Mouse (Mus musculus) layer of hippocampus, adult 9-10 months (tissue): ENCODE data around the gene Wipi1.

Experiments
- DNase-seq: peaks from one replicate; pipeline ENCODE4 v3.0.0; 2022; ENCODE audit warnings: low spot score

The Wipi1 gene

DNA sequence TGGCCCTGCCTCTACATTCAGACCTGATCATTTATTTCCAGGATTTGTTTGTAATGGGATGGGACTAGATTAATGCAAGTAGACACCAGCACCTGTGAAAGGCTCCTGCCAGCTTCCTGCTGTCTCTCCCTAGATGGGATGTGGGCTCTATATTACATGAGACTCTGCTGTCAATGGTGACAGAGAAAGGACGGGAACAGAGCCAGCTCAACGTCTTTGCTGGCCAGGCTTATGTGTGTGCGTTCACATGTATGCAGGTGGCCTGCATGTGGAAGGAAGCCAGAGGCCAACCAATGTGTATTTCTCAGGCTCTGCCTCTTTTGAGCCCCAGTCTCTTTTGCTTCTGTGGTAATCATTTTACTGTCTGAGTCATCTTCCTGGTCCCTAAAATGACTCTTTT lies 33.2 kb downstream of the Wipi1 start:
- DNase-seq: no peak

DNA sequence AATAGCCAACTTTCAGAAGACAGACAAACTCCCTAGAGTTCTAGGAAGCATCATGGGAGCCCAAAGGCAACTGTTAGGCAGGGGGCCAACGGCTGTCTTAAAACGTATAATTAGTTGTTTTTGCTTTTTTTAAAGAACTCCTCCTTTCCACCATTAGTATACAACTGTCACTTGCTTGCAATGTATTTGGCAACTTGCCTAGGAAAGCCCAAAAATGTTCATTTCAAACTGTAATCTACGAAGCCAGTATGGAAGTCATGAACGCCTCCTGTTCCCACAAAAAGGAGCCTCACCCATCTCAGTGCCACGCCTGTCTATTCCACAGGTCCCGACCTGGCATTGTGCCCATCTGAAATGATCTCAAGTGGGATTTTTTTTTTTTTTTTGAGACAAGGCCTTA lies 35.9 kb downstream of the Wipi1 start:
- no peak for DNase-seq

DNA sequence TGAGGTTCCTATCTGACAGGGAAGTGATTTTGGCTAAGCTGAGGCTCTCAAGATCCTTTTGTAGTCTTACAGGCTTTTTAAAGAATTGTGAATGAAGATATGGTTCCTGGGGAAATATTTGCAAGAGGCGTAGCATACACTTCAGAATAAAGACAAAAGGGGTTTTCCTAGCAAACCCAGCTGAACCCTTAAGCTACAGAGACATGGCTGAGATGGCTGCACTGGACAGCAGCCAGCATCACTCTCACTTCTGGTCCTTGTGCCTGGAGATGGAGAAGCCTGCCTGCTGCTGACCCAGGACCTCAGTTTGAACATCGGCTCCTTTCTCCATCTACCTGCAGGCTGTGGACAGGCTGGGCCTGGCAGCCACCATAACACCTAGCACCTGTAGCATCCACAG lies 37.2 kb downstream of the Wipi1 start:
- no peak for DNase-seq

DNA sequence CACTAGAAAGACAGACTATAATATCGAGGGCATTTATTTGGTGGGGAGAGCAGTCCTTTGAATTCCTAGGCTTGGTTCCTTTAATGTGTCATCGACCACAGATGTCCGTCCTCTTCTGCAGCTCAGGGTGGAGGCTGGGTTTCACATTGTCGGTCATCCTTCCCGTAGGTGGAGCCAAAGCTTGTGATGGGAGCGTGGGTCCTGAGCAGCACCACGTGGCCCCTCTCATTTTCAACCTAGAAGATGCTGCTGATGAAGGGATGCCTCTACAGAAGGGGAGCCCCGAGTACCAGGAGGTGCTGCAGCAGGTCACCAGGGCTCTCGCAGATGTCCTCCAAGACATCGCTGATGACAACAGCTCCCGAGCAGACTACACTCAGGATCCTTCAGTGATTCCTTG lies 39.7 kb downstream of the Wipi1 start:
- no peak for DNase-seq

DNA sequence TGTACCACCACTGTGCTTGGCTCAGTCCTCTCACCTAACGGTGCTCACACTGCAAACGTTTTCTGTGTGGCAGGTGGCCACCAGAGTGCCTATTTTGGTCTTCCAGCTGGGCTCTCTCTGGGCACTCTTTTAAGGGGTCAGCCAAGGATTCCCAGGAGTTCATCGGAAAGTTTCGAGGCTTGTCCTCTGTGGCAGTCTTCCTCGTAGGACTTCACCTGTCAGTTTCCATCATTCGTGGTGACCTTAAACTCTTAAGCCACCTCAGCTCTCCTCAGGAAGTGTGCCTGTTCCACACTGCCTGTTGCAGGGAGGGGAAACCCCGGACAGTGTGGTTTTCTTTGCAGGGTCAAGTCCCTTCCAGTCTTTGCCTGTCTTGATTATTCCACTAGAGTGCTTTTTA lies 42.0 kb downstream of the Wipi1 start:
- no peak for DNase-seq

DNA sequence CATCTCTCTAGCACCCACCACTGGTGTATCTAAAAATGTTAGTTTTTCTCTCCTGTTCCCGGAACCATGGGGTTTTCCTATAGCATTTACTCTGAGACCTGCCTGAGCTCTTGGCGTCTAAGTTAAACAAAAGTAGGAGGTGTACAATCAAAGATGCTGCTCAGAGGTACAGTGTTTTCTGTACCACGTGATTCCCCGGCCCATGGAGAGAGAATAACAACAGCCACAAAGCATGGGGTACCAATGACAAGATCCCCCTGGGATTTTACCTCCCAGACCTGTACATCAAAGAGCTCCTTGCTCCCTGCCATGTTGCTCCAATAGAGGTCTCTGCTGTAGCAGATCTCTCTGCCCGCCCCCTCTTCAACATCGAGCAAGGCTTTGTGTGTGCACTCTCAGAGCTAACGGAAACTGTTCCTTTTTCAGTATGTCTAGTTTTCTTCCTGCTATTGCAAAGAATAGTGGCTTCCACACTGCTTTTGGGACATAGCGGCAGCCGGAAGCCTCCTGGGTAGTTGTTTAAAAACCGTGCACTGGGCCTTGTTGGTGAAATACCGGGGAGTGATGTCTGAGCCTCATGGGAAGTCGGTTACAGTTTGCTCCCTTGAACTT lies 42.7 kb downstream of the Wipi1 start:
- no peak for DNase-seq

GRCm38 (mm10) chr11:109564466-109565214 lies 47.1 kb downstream of the Wipi1 start:
- DNase-seq: no peak

DNA sequence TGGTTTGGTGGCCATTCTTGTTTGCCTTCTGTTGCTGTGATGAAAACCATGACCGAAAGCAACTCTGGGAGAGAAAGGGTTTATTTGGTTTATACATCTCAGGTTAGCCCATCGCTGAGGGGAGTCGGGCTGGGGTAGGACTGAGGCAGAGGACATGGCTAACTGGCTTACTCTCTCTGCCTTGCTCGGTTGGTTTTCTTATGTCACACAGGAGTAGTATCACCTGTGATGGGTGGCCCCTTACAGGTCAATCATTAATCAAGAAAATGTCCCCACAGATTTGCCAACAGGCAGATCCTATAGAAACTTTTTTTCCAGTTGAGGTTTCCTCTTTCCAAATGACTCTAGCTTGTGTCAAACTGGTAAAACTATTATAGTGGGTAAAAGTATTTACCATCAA lies 48.1 kb downstream of the Wipi1 start:
- no peak for DNase-seq

DNA sequence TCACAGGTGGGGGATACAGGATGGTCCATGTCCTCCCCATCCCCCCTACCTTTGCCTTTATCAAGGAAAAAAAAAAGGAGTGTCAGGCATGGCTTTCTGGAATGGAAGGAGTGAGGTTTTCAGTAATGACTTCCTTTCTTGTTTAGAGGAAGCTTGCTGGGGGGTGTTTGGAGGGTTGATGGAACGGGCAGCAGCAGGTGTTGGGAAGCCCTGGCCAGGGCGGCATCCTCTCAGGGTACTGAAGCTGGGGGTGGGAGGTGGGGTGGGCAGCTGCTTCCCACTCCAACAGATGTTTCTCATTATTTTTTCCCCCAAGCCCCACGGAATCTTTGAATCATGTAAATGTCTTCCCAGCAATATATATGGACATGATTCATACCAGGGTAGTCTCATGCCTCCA lies 50.3 kb downstream of the Wipi1 start:
- no peak for DNase-seq

- DNase-seq: peak; percentile 11
These were observed 50.9 kb downstream of the Wipi1 start for GRCm38 (mm10) chr11:109560793-109561257.

- DNase-seq: no peak
These were observed 52.5 kb downstream of the Wipi1 start for GRCm38 (mm10) chr11:109559241-109559640.

- DNase-seq: no peak
These were observed 54.3 kb downstream of the Wipi1 start for GRCm38 (mm10) chr11:109557419-109557818.

- DNase-seq: no peak
These were observed 55.6 kb downstream of the Wipi1 start for GRCm38 (mm10) chr11:109556130-109556529.

GRCm38 (mm10) chr11:109554443-109554842 lies 57.3 kb downstream of the Wipi1 start:
- DNase-seq: no peak

GRCm38 (mm10) chr11:109553921-109554320 lies 57.8 kb downstream of the Wipi1 start:
- DNase-seq: no peak

DNA sequence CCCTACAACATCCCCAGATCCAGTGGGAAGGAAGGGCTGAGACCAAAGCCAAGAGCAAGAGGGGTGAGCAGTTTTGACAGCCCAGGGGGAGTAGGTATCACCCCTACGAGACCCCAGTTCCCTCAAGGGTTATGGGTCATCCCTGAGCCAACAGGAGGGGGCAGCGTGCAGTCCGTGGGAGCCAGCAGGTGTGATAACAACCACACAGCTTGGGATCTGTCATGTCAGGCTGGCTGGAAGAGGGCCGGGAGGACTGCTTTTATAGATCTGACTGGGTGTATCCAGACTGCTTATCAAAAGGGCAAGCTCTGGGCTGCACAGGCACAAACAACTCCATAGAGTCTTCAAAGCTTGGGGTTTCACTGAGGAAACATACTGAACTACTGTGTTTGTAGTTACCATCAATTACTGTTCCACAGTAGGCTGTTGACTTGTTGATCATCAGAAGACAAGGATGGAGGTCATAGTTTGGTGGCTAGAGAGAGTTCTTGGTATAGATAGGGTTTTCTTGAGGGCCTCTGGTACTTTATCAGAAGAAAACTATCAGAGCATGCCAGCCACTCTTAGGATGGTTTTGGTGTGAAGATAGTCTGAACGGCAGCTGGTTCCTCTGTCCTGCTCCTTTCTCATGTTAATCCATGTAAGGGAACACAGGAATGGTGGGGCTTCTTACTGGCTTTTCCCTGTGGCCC lies 62.0 kb downstream of the Wipi1 start:
- no peak for DNase-seq

GRCm38 (mm10) chr11:109547652-109548051 lies 64.1 kb downstream of the Wipi1 start:
- DNase-seq: no peak

- DNase-seq: no peak
These were observed 65.3 kb downstream of the Wipi1 start for GRCm38 (mm10) chr11:109546305-109547001.

DNA sequence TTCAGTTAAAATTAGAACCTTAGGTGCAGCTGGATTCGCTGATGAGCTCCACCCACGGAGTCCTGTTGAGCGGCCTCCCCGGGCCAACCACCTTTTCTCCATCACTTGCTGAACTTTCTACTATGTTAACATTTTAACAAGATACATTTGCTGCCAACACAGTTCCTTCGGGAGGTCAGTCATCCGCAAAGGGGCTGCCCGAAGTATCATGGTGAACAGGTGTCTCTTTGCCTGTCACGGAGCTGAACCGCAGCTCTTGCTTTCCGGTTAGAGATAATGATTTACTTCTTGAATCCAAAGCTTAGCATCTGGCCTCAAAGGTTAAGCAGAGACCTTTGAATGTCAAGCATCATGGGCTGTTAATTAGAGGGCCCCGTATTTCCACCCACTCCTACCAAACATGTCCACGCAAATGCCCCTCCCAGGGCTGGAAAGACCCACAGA lies 66.0 kb downstream of the Wipi1 start:
- no peak for DNase-seq

DNA sequence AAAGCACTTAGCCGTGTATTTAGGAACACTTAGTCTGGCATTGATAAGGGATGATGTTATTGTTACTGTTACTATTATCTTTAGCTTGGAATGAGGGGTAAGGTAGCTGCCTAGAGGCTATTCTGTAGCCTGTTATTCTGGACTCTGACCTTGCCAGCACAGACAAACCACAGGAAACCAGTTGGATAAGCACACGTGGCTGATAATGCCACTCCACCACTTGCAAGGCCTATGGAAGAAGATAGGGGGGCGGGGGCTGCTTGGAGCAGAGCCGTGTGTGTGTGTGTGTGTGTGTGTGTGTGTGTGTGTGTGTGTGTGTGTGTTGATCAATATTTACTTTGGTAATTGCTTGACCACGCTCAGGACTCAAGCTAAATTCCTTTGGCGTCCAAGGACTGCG lies 66.5 kb downstream of the Wipi1 start:
- DNase-seq: no peak

GRCm38 (mm10) chr11:109544432-109544831 lies 67.3 kb downstream of the Wipi1 start:
- DNase-seq: no peak

GRCm38 (mm10) chr11:109543466-109543865 lies 68.3 kb downstream of the Wipi1 start:
- DNase-seq: no peak

DNA sequence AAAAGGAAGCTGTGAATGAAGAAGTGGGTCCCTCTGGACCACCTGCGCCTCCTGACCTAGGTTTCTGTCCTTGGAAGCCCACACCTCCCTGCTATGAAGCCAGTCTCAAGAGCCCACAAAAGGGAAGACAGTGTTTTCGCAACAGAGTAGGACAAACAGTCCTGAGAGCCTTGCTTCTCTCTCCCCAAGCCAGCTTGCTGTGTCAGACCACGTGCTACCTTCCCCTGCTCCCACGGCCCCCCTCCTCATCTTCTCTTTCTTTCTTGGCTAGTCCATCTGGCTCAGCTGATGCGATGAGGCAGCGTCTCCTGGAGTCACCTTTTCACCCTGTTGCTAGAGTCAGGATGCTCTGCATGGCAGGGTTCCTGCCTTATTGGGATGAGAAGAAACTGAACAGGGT lies 72.5 kb downstream of the Wipi1 start:
- no peak for DNase-seq
